Mouse (Mus musculus) stomach, postnatal 0 days (tissue): ENCODE data around the gene Gm7879. TPM values are rescaled to one million over a fixed set of nuclear protein-coding genes. Genes with fewer than 3 reads are reported as not detected.

Experiments used
- ATAC-seq: fragments of 200-750 bp; cut with Nextera tagmentation; 2 replicates; pipeline ENCODE4 v1.8.0; 2017; ENCODE audit not compliant: low FRiP score, low TSS enrichment
- DNase-seq: peaks from one replicate; pipeline ENCODE4 v3.0.0-alpha.2; 2016; ENCODE audit warnings: low spot score
- H3K27ac ChIP-seq: fragments of 300-500 bp; sonication (generic); replicated peaks from 2 replicates; pipeline ENCODE4 v1.5.1; 2014; ENCODE audit warnings: mild to moderate bottlenecking, control low read depth
- H3K27me3 ChIP-seq: fragments of 300-500 bp; sonication (generic); 2 replicates; pipeline ENCODE4 v1.6.1; 2014; ENCODE audit warnings: low read length; ENCODE audit not compliant: control insufficient read depth, insufficient read depth
- H3K36me3 ChIP-seq: fragments of 300-500 bp; sonication (generic); 2 replicates; pipeline ENCODE4 v1.6.1; 2014; ENCODE audit warnings: low read length, mixed read lengths; ENCODE audit not compliant: control insufficient read depth, insufficient read depth
- H3K4me1 ChIP-seq: fragments of 300-500 bp; sonication (generic); replicated peaks from 2 replicates; pipeline ENCODE4 v1.6.1; 2014; ENCODE audit warnings: antibody characterized with exemption; ENCODE audit not compliant: control insufficient read depth, insufficient read depth
- H3K4me2 ChIP-seq: fragments of 300-500 bp; sonication (generic); replicated peaks from 2 replicates; pipeline ENCODE4 v1.6.1; 2014; ENCODE audit warnings: low read depth, mild to moderate bottlenecking, control low read depth, moderate library complexity
- H3K4me3 ChIP-seq: fragments of 300-500 bp; sonication (generic); 2 replicates; pipeline ENCODE4 v1.5.1; 2014; ENCODE audit warnings: low read depth, low read length, control low read depth
- H3K9ac ChIP-seq: fragments of 300-500 bp; sonication (generic); 2 replicates; pipeline ENCODE4 v1.6.1; 2014; ENCODE audit warnings: mild to moderate bottlenecking, low read length, control low read depth, mixed read lengths
- H3K9me3 ChIP-seq: fragments of 300-500 bp; sonication (generic); 2 replicates; pipeline ENCODE4 v1.6.1; 2016; ENCODE audit warnings: low read length; ENCODE audit not compliant: control insufficient read depth
- CTCF ChIP-seq: IDR thresholded peaks from 2 replicates; pipeline ENCODE4 v1.5.1; 2016; ENCODE audit warnings: antibody characterized with exemption, low read depth, mild to moderate bottlenecking, moderate library complexity
- EP300 ChIP-seq: optimal IDR thresholded peaks from 2 replicates; pipeline ENCODE3; 2016; ENCODE audit warnings: antibody characterized with exemption
- WGBS: fragments of 180-500 bp; shearing (Covaris S2); extraction: QIAGEN DNeasy Blood & Tissue Kit; methylation state at CpG from one replicate; pipeline ENCODE4 v1.1.7; 2014; 5-methylcytosine and 5-hydroxymethylcytosine counted together
- polyA plus RNA-seq: library from polyadenylated mRNA; unstranded; fragments of >200 nt; fragmentation: Nextera tagmentation; extraction: Ambion mirVana; gene quantifications from 2 replicates; pipeline ENCODE4 v1.2.1, GENCODE M21; 2015

The Gm7879 gene
- polyA plus RNA-seq, 1 experiment from 2014 or later: 0.25 TPM

GRCm38 (mm10) chr5:43904685-43905084, 8.3 kb upstream of the Gm7879 start:
- Histone ChIP-seq H3K27me3 (no peaks in the 10 kb centered on the region), H3K4me2 (no peak overlapping the region), H3K9me3 (no peaks in the 10 kb centered on the region), H3K4me3 (no peak overlapping the region), H3K4me1 (no peaks in the 10 kb centered on the region), H3K36me3 (no peaks in the 10 kb centered on the region), H3K27ac (no peak overlapping the region), H3K9ac (no peak overlapping the region)
- WGBS: 74% methylated on average over 3 of the region's 3 CpGs
- TF ChIP-seq EP300 (no peak), CTCF (no peak)
- ATAC-seq: no peak
- DNase-seq: no peak

GRCm38 (mm10) chr5:43909213-43909612, 3.7 kb upstream of the Gm7879 start:
- no peak overlapping the region for H3K4me3 ChIP-seq
- no peaks in the 10 kb centered on the region for H3K27me3 ChIP-seq
- 42% methylated on average over 9 of the region's 9 CpGs for WGBS
- H3K36me3 ChIP-seq: no peaks in the 10 kb centered on the region
- H3K4me1 ChIP-seq: no peaks in the 10 kb centered on the region
- no peak overlapping the region for H3K27ac ChIP-seq
- no peaks in the 10 kb centered on the region for H3K9me3 ChIP-seq
- no peak overlapping the region for H3K9ac ChIP-seq
- DNase-seq: peak; percentile 69
- ATAC-seq: peak; percentile 80; the same call in 1 of the 2 replicates
- TF ChIP-seq EP300 (no peak), CTCF (no peak)
- H3K4me2 ChIP-seq: no peak overlapping the region

- Histone ChIP-seq H3K9me3 (no peaks in the 10 kb centered on the region), H3K27me3 (no peaks in the 10 kb centered on the region), H3K4me2 (no peak overlapping the region), H3K4me3 (no peak overlapping the region), H3K36me3 (no peaks in the 10 kb centered on the region), H3K27ac (no peak overlapping the region), H3K9ac (no peak overlapping the region), H3K4me1 (no peaks in the 10 kb centered on the region)
- peak; percentile 54; the same call in 1 of the 2 replicates for ATAC-seq
- 91% methylated on average over 6 of the region's 6 CpGs for WGBS
- no peak for DNase-seq
- no peak for TF ChIP-seq EP300
- no peak for TF ChIP-seq CTCF
Observed at GRCm38 (mm10) chr5:43910006-43910405, 2.9 kb upstream of the Gm7879 start.

GRCm38 (mm10) chr5:43915261-43915886, 2.4 kb downstream of the Gm7879 start:
- DNase-seq (no peak), ATAC-seq (no peak)
- Histone ChIP-seq H3K27me3 (no peaks in the 10 kb centered on the region), H3K9ac (no peak overlapping the region), H3K9me3 (no peaks in the 10 kb centered on the region), H3K27ac (no peak overlapping the region), H3K4me1 (no peaks in the 10 kb centered on the region), H3K4me2 (no peak overlapping the region), H3K4me3 (no peak overlapping the region), H3K36me3 (no peaks in the 10 kb centered on the region)
- no peak for TF ChIP-seq CTCF
- TF ChIP-seq EP300: no peak
- WGBS: 81% methylated on average over 4 of the region's 4 CpGs

- DNase-seq: no peak
- no peak overlapping the region for H3K4me2 ChIP-seq
- no peak overlapping the region for H3K4me3 ChIP-seq
- no peaks in the 10 kb centered on the region for H3K36me3 ChIP-seq
- H3K4me1 ChIP-seq: no peaks in the 10 kb centered on the region
- 88% methylated on average over 11 of the region's 11 CpGs for WGBS
- H3K27me3 ChIP-seq: no peaks in the 10 kb centered on the region
- TF ChIP-seq EP300 (no peak), CTCF (no peak)
- no peak overlapping the region for H3K27ac ChIP-seq
- no peak for ATAC-seq
- H3K9ac ChIP-seq: no peak overlapping the region
- no peaks in the 10 kb centered on the region for H3K9me3 ChIP-seq
Observed at GRCm38 (mm10) chr5:43921877-43922276, 8.9 kb downstream of the Gm7879 start.

GRCm38 (mm10) chr5:43923933-43924332, 11.0 kb downstream of the Gm7879 start:
- peak; percentile 56; the same call in 1 of the 2 replicates for ATAC-seq
- Histone ChIP-seq H3K9ac (no peak overlapping the region), H3K27me3 (no peaks in the 10 kb centered on the region), H3K9me3 (no peaks in the 10 kb centered on the region), H3K4me2 (no peak overlapping the region), H3K36me3 (no peaks in the 10 kb centered on the region), H3K4me1 (no peaks in the 10 kb centered on the region), H3K4me3 (no peak overlapping the region), H3K27ac (no peak overlapping the region)
- 33% methylated on average over 4 of the region's 4 CpGs for WGBS
- DNase-seq: peak; percentile 84
- TF ChIP-seq EP300: no peak
- TF ChIP-seq CTCF: peak; percentile 90
